Mouse (Mus musculus) midbrain, embryonic 16.5 days (tissue): Measurements from ENCODE around the gene Nrg3. TPM values are rescaled to one million over a fixed set of nuclear protein-coding genes. Genes with fewer than 3 reads are reported as not detected.

Experiments
- ATAC-seq: fragments of 200-750 bp; cut with Nextera tagmentation; 2 replicates; pipeline ENCODE4 v1.8.0; 2017; ENCODE audit warnings: moderate TSS enrichment
- H3K27ac ChIP-seq: fragments of 300-500 bp; sonication (generic); 2 replicates; pipeline ENCODE4 v1.5.1; 2014; ENCODE audit warnings: mild to moderate bottlenecking, low read length, mixed read lengths
- H3K27me3 ChIP-seq: fragments of 300-500 bp; sonication (generic); 2 replicates; pipeline ENCODE4 v1.6.1; 2014; ENCODE audit warnings: low read depth, low read length, mixed read lengths; ENCODE audit not compliant: control insufficient read depth, insufficient read depth
- H3K36me3 ChIP-seq: fragments of 300-500 bp; sonication (generic); 2 replicates; pipeline ENCODE4 v1.6.1; 2014; ENCODE audit warnings: mild to moderate bottlenecking, low read length, moderate library complexity, mixed read lengths; ENCODE audit not compliant: control insufficient read depth, insufficient read depth
- H3K4me1 ChIP-seq: fragments of 300-500 bp; sonication (generic); 2 replicates; pipeline ENCODE4 v1.6.1; 2014; ENCODE audit warnings: mild to moderate bottlenecking, low read length, mixed read lengths; ENCODE audit not compliant: control insufficient read depth, insufficient read depth
- H3K4me2 ChIP-seq: fragments of 300-500 bp; sonication (generic); 2 replicates; pipeline ENCODE4 v1.6.1; 2014; ENCODE audit warnings: mild to moderate bottlenecking, low read length, mixed read lengths
- H3K4me3 ChIP-seq: fragments of 300-500 bp; sonication (generic); 2 replicates; pipeline ENCODE4 v1.5.1; 2014; ENCODE audit warnings: low read depth, mild to moderate bottlenecking, low read length, moderate library complexity, mixed read lengths
- H3K9ac ChIP-seq: fragments of 300-500 bp; sonication (generic); 2 replicates; pipeline ENCODE4 v1.6.1; 2014; ENCODE audit warnings: low read depth, low read length, mixed read lengths
- H3K9me3 ChIP-seq: fragments of 300-500 bp; sonication (generic); replicated peaks from 2 replicates; pipeline ENCODE4 v1.6.1; 2014; ENCODE audit warnings: mild to moderate bottlenecking, low read length, mixed read lengths; ENCODE audit not compliant: control insufficient read depth, poor library complexity, severe bottlenecking
- WGBS: fragments of 180-500 bp; shearing (Covaris S2); extraction: QIAGEN DNeasy Blood & Tissue Kit; methylation state at CpG from one replicate; pipeline ENCODE4 v1.1.7; 2014; 5-methylcytosine and 5-hydroxymethylcytosine counted together
- polyA plus RNA-seq: library from polyadenylated mRNA; unstranded; fragments of >200 nt; fragmentation: Nextera tagmentation; extraction: Ambion mirVana; gene quantifications from 2 replicates; pipeline ENCODE4 v1.2.1, GENCODE M21; 2015

The Nrg3 gene
- 12.9 and 14.5 TPM in 2 replicates for polyA plus RNA-seq

GRCm38 (mm10) chr14:39472790-39473761, at the start of gene Nrg3:
Gene Nrg3 (minus strand): TSS chr14:39473088.
- peak; percentile 79 for ATAC-seq
- WGBS: under 1% methylated on average over 78 of the region's 121 CpGs
- peak within 1 kb of the TSS; percentile 75 for H3K4me3 ChIP-seq
- H3K27ac ChIP-seq: peak within 1 kb of the TSS; percentile 98
- no peaks in the 10 kb centered on the region for H3K9me3 ChIP-seq
- H3K27me3 ChIP-seq: no peaks in the 10 kb centered on the region
- H3K4me2 ChIP-seq: peak within 1 kb of the TSS; percentile 68
- no peaks in the 10 kb centered on the region for H3K36me3 ChIP-seq
- H3K4me1 ChIP-seq: peaks cover 14% of the 10 kb centered on the region
- H3K9ac ChIP-seq: peak within 1 kb of the TSS; percentile 92

GRCm38 (mm10) chr14:39508956-39509355, 36.1 kb upstream of the Nrg3 start:
- H3K27ac ChIP-seq: no peak overlapping the region
- ATAC-seq: no peak
- no peaks in the 10 kb centered on the region for H3K4me1 ChIP-seq
- no peak overlapping the region for H3K9ac ChIP-seq
- H3K4me2 ChIP-seq: no peak overlapping the region
- WGBS: 78% methylated on average over 1 of the region's 1 CpGs
- H3K27me3 ChIP-seq: no peaks in the 10 kb centered on the region
- no peaks in the 10 kb centered on the region for H3K9me3 ChIP-seq
- H3K36me3 ChIP-seq: no peaks in the 10 kb centered on the region
- H3K4me3 ChIP-seq: no peak overlapping the region

- H3K27me3 ChIP-seq: no peaks in the 10 kb centered on the region
- no peaks in the 10 kb centered on the region for H3K36me3 ChIP-seq
- peak overlapping the region; percentile 92 for H3K9ac ChIP-seq
- H3K4me2 ChIP-seq: peak overlapping the region; percentile 68
- no peaks in the 10 kb centered on the region for H3K9me3 ChIP-seq
- peak; percentile 59 for ATAC-seq
- peak overlapping the region; percentile 75 for H3K4me3 ChIP-seq
- peak overlapping the region; percentile 98 for H3K27ac ChIP-seq
- peaks cover 8% of the 10 kb centered on the region for H3K4me1 ChIP-seq
- 1% methylated on average over 27 of the region's 27 CpGs for WGBS
These were observed 903 bp upstream of the Nrg3 start for GRCm38 (mm10) chr14:39473771-39474211.

- no peaks in the 10 kb centered on the region for H3K36me3 ChIP-seq
- ATAC-seq: peak; percentile 38
- WGBS: under 1% methylated on average over 49 of the region's 56 CpGs
These were observed 639 bp downstream of the Nrg3 start for GRCm38 (mm10) chr14:39472146-39472751.

GRCm38 (mm10) chr14:39471236-39471981, 1.5 kb downstream of the Nrg3 start:
- WGBS: 2% methylated on average over 12 of the region's 12 CpGs
- H3K9me3 ChIP-seq: no peaks in the 10 kb centered on the region
- H3K4me2 ChIP-seq: peak overlapping the region; percentile 68
- peaks cover 20% of the 10 kb centered on the region for H3K4me1 ChIP-seq
- H3K36me3 ChIP-seq: no peaks in the 10 kb centered on the region
- peak; percentile 19; the same call in 1 of the 2 replicates for ATAC-seq
- H3K4me3 ChIP-seq: peak overlapping the region; percentile 75
- H3K27ac ChIP-seq: peak overlapping the region; percentile 98
- no peaks in the 10 kb centered on the region for H3K27me3 ChIP-seq
- peak overlapping the region; percentile 92 for H3K9ac ChIP-seq

More at GRCm38 (mm10) chr14:39472146-39472751, 639 bp downstream of the Nrg3 start:
- Histone ChIP-seq H3K4me3 (peak overlapping the region; percentile 75), H3K4me2 (peak overlapping the region; percentile 68), H3K9ac (peak overlapping the region; percentile 92), H3K27me3 (no peaks in the 10 kb centered on the region), H3K27ac (peak overlapping the region; percentile 98), H3K9me3 (no peaks in the 10 kb centered on the region), H3K4me1 (peaks cover 20% of the 10 kb centered on the region)

GRCm38 (mm10) chr14:39445501-39445900, 27.4 kb downstream of the Nrg3 start:
- Histone ChIP-seq H3K9me3 (no peaks in the 10 kb centered on the region), H3K27me3 (no peaks in the 10 kb centered on the region), H3K9ac (no peak overlapping the region), H3K36me3 (no peaks in the 10 kb centered on the region), H3K27ac (no peak overlapping the region), H3K4me2 (no peak overlapping the region), H3K4me3 (no peak overlapping the region), H3K4me1 (no peaks in the 10 kb centered on the region)
- ATAC-seq: no peak
- 83% methylated on average over 1 of the region's 1 CpGs for WGBS

GRCm38 (mm10) chr14:39428503-39428902, 44.4 kb downstream of the Nrg3 start:
- Histone ChIP-seq H3K36me3 (no peaks in the 10 kb centered on the region), H3K4me1 (no peaks in the 10 kb centered on the region), H3K4me2 (no peak overlapping the region), H3K27me3 (no peaks in the 10 kb centered on the region), H3K27ac (no peak overlapping the region), H3K4me3 (no peak overlapping the region), H3K9ac (no peak overlapping the region), H3K9me3 (no peaks in the 10 kb centered on the region)
- ATAC-seq: no peak
- 97% methylated on average over 5 of the region's 5 CpGs for WGBS

GRCm38 (mm10) chr14:39421874-39422273, 51.0 kb downstream of the Nrg3 start:
- H3K9ac ChIP-seq: no peak overlapping the region

More at GRCm38 (mm10) chr14:39421874-39422273, 51.0 kb downstream of the Nrg3 start:
- Histone ChIP-seq H3K4me2 (no peak overlapping the region), H3K4me3 (no peak overlapping the region), H3K9me3 (no peaks in the 10 kb centered on the region), H3K27ac (no peak overlapping the region), H3K27me3 (no peaks in the 10 kb centered on the region), H3K36me3 (no peaks in the 10 kb centered on the region), H3K4me1 (0 out of 2 replicates have a peak, but pooled peaks cover 2% of the 10 kb centered on the region)
- no peak for ATAC-seq
- WGBS: 17% methylated on average over 1 of the region's 1 CpGs
